23 mouse cellular contexts compared by ENCODE assay signal in genomic region chr13:32898111-32898510, GRCm38 (mm10). TPM values are rescaled to one million over a fixed set of nuclear protein-coding genes. Genes with fewer than 3 reads are reported as not detected.
"Had no signal": no experiment of that assay in that cellular context is flagged by ENCODE, and none has a peak within 500 bp of the region (broad histone marks: within the 10 kb centered on the region; RNA-seq: fewer than 3 reads in every experiment).

TSS of gene Serpinb1c (minus strand) at chr13:32898211.

- H3K27me3 ChIP-seq: neural tube, embryonic 13.5 days; neural tube, embryonic 15.5 days; stomach, embryonic 15.5 days had no signal

- DNase-seq: retina, postnatal 1 day; right cerebral cortex, adult 18-20 months; right cerebral cortex, postnatal 14 days; right cerebral cortex, postnatal 25 days; right cerebral cortex, postnatal 4 days; spleen, adult 18-20 months; thymus, adult 18-20 months; thymus, adult 2 months; thymus, postnatal 14 days; thymus, postnatal 25 days; thymus, postnatal 36 days; thymus, postnatal 4 days had no signal

- H3K4me3 ChIP-seq: neural tube, embryonic 13.5 days; neural tube, embryonic 15.5 days; stomach, embryonic 15.5 days had no signal

- H3K4me2 ChIP-seq: neural tube, embryonic 13.5 days; neural tube, embryonic 15.5 days; stomach, embryonic 15.5 days had no signal

- H3K36me3 ChIP-seq: neural tube, embryonic 13.5 days; neural tube, embryonic 15.5 days; stomach, embryonic 15.5 days had no signal

- H3K4me1 ChIP-seq: neural tube, embryonic 13.5 days; stomach, embryonic 15.5 days had no signal

- H3K27ac ChIP-seq: neural tube, embryonic 13.5 days; neural tube, embryonic 15.5 days; stomach, embryonic 15.5 days; stomach, postnatal 0 days had no signal

- H3K9me3 ChIP-seq: neural tube, embryonic 13.5 days; neural tube, embryonic 15.5 days; stomach, embryonic 15.5 days had no signal

- H3K9ac ChIP-seq: neural tube, embryonic 13.5 days; neural tube, embryonic 15.5 days; stomach, embryonic 15.5 days had no signal

RNA-seq across cellular contexts. Expression of gene Serpinb1c, which starts in this region (rescaled TPM):
- total RNA-seq: neutrophil, adult 5-6 weeks had no signal
- polyA plus RNA-seq: neural tube, embryonic 13.5 days; small intestine, adult 2 months; spleen, adult 2 months; stomach, embryonic 14.5 days; stomach, embryonic 15.5 days; stomach, embryonic 16.5 days; testis, adult 2 months; thymus, adult 2 months; thymus, postnatal 0 days had no signal
